Mouse (Mus musculus) lung, adult 2 months (tissue): ENCODE measurements around the gene Nsd2.

Experiments
- CTCF ChIP-seq: fragments of 200-500 bp; IDR thresholded peaks from 2 replicates; pipeline ENCODE4 v1.5.1; 2011; ENCODE audit warnings: mild to moderate bottlenecking, low read length, control low read depth; ENCODE audit not compliant: insufficient read depth
- POLR2A ChIP-seq: fragments of 200-500 bp; IDR thresholded peaks from 2 replicates; pipeline ENCODE4 v1.6.1; 2011; ENCODE audit warnings: low read depth, mild to moderate bottlenecking, control low read depth, low read length, borderline replicate concordance; ENCODE audit errors: extremely low read depth

DNA sequence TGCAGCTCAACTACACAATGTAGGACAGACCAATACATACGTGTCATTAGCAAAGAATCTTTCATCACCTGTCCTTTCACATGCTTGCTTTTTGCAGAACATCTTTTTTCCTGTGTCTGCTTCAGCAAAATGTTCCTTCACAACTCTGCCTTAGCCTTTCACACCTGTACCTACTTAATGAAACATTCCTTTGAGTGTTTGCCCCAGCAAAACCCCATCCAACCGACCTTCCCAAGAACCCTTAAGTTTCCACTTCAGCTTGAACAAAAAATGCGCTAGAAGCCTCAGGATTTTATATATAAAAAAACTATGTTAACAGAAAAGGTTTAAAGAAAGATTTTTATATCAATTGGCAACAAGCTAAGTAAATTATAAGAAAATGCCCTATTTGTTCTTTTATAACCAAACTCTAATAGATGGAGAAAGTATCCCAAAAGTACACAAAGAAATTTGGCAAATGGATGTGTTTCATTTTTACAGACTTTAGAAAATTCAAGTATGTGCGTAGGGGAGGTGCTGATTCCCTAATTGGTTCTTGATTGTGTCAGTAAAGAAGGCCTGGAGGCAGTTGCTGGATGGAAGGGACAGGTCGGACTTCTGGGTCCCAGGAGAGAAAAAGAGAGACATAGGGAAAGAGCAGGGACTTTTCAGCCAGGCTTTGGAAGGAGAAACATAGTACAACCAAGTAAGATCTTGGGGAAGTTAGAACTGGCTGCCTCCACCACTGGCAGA lies 28.4 kb upstream of the Nsd2 start:
- TF ChIP-seq CTCF, result no peak
- no peak for TF ChIP-seq POLR2A
